Mouse (Mus musculus) urinary bladder, postnatal 36 days (tissue): ENCODE measurements around the gene Sp2.

ENCODE experiments used
- DNase-seq, 2 experiments: peaks; one replicate each; pipeline ENCODE4 v3.0.0; 2022; ENCODE audit warnings: low spot score in 2 of 2, mixed read lengths in 1 of 2

Sp2 gene

GRCm38 (mm10) chr11:96970341-96970740 is 12.4 kb downstream of the Sp2 start:
- DNase-seq = no peak

GRCm38 (mm10) chr11:96969746-96970145 is 13.0 kb downstream of the Sp2 start:
- DNase-seq = peak in 1 of 2 experiments; percentile 72

DNA sequence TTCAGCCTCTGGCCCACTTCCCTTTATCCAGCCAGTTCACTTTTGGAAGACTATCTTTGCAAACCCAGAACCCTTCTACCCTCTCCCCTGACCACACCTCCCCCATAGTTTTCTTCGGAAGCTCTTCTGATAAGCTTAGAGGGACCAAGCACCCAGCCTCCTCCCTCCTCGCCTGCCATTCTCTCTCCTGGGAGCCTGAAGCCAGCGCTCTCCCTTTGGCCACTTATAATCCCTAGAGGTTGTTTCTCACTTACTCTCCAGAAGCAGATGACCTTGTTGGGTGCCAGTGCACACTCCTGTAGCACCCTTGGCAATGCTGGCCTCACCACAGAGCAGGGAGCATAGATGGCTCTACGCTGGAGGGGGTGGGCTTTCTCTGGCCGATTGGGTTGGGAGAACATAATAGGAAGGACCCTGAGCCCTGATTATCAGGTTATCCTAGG is 13.5 kb downstream of the Sp2 start:
- no peak for DNase-seq

DNA sequence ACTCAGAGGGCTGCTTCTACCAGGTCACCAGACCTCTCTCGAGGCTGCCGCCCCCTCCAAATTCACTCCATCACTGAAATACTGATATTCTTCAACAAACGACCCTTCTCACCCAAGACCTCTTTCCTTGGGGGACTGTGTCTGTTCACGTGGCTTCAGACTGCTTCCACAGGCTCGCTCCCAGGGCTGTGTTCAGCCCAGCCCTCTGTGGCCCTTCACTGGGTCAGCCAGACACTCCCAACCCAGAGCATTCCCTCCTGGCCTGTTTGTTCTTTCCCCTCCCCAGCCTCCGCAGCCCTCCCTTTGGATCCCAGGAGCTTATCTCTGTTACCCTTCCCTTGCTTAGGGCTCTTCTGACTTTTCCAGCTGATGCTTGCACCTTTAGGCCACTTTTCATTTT is 14.3 kb downstream of the Sp2 start:
- DNase-seq = peak in 1 of 2 experiments; percentile 43

GRCm38 (mm10) chr11:96967544-96968269 is 15.1 kb downstream of the Sp2 start:
- DNase-seq = no peak

DNA sequence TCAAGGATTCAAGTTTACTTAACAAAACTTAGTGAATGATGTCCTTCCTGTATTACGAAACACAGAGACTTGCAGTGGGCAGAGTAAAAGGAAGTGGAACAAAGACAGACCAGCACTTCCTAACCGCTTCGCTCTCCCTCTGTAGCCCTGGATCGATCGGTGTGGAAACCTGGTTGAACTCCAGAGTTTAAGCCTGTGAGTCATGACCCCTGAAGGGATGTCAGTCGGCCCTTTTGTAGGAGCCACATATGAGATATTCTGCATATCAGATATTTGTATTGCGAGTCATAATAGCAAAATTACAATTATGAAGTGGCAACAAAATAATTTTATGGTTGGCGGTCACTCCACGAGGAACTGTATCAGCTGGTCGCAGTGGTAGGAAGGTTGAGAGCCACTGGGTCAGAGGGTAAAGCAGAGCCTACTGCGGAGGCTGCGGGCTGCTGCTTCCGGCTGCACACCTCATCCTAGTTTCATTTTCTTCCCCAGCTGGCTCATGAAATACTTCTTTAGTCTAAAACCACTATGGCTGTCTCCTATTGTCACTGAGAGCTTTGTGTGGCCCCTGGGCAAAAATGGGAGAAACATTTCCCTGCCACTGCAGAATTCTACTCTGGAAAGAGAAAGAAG is 15.7 kb downstream of the Sp2 start:
- no peak for DNase-seq

DNA sequence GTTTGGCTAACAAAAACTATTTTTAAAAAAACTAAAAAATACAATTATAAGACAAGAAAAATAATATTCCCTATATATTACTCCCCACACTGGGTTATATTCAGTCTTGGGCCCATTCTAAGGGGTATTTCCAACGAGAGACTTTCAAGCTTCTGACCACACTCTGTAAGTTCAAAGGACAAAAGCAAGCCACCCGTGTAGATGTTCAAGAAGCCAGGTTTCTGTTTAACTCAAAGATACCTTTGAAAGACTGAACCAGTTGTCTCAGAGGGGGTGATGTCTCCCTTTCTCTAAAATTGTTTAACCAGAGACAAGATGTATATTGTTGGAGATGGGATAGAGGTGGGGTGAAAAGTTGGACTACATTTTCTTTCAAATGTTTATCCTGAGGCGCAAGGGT is 16.6 kb downstream of the Sp2 start:
- no peak for DNase-seq

GRCm38 (mm10) chr11:96963580-96963979 is 19.2 kb downstream of the Sp2 start:
- peak; percentile 81 to 89 for DNase-seq

DNA sequence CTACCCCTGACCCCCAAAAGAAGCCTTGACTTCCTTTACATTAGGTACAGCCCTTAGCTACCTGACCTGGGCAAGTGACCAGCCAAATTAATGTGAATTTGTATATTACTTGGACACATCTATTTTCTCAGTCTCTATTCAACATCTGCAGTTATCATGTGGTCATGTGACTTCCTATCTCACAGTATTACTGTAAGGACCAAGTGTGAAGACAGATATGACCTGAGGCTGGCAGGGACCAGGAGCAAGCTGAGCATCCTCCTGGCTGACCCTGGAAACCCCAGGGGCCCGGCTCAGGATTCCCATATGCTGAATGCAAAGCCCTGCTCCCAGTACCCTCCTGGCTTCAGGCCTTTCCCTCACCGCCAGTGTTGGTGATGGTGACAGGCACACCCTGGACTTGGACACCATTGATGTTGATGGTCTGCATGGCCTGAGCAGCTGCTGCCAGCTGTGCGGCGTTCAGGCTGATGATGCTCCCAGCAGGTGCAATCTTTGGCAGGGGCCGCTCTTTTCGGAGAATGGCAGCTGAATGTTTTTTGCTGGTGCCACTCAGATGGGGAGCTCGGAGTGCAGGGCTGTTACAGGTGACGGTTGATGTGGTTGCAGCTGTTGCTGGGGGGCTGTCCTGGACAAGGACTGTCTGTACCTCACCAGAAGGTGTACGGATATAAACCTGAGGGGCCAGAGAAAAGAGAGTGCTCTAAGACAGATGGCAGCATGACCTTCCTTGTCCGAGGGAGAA is 25.5 kb downstream of the Sp2 start:
- no peak for DNase-seq

DNA sequence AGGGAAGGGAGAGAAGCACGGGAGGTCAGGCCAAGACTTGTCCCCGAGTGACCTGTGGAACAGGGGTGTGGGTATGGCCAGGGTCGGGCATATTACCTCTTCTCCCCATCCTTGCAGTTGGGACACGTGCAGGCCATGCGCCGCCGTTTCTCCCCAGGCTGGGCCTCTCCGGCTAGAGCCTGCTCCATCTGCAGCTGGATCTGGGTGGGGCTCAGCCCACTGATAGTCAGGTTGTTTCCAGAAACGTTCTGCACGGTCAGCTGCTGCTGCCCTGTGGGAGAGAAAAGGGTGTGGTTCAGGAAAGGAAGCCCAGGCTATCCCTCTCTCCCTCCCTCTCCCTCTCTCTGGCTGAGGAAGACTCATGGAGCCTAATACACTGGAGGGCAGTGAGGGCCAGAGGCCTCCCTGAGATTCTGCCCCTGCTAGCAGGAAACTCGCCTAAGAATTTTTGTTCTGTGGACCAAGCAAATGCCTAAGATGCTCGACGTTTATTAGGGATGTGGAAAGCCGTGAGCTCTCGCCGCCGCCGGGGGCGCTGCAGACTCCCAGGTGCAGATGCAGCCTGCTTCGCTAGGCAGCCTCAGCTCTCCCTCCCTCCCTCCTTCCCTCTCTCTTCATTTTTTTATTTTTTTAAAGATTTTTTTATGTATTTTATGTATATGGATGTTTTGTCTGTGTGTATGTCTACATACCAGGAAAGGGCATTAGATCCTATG is 26.6 kb downstream of the Sp2 start:
- DNase-seq = no peak

DNA sequence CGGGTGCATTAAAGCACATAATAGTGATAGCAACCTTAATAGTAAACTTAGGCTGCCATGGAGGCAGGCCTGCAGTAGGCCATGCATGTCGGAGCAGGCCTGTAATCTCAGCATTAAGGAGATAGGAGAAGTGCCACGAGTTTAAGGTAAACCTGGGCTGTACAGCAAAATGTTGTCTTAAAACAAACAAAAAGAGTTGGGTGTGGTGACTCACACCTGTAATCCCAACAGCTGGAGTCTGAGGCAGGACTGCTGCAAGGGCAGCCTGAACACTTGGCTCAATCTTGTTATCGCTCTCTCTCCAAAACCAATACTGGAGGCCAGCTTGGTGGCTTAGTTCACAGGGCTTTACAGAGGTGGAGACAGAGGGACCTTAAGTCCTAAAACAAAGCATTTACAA is 27.7 kb downstream of the Sp2 start:
- DNase-seq = no peak

DNA sequence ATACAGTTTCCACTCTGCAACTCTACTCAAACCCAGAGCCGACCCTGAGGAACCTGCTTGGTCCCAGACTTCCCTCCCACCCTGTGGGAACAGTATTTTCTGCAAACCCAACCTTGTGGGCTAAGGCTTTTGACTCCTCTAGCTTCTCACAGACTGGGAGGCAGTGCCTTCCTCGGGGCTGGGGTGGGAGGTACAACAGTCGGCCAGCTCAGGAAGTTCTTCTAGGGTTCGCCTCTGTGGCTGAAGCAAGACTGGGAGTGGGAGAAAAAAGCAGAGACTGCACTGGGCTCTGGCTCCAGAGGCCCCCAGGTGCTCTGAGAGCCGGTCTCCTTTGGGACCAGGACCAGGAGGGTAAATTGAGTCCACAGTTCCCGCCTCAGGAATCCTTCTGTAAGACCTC is 29.9 kb downstream of the Sp2 start:
- DNase-seq = no peak

DNA sequence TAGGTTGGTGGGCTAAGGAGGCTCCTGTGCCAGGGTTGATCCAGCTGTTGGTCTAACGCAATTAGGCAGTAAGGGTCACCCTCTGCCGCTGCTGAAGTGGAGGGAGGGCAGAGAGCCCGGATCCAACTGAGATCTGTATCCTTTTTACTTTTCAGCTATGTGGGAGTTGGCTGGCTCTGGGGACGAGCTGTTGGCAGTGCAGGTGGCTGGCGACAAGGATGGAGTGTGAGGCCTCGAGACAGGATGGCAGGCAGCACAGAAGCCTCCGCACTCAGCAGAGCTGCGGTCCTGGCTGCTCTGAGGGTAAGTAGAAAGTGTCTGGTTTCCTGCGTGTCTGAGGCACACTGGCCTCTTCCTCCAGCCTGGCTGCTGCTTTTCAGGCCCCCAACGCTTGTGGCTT is 30.3 kb downstream of the Sp2 start:
- no peak for DNase-seq

DNA sequence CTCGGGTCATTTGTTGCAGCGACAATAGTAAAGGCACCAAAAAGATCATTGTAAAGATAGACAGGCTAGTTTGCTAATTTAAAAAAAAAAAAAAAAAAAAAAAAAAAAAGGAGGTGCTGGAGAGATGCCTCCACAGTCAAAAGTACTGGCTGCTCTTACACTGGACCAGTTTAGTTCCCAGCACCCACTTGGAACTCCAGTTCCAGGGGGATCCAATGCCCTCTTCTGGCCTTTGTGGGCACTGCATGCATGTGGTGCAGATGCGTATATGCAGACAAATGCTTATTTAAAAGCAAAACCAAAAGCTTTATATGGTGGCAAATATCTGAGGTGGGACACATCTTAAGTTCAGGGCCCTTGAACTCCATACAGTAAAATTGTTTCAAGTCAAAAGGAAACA is 32.0 kb downstream of the Sp2 start:
- DNase-seq = no peak

GRCm38 (mm10) chr11:96947849-96948248 is 34.9 kb downstream of the Sp2 start:
- DNase-seq = no peak

DNA sequence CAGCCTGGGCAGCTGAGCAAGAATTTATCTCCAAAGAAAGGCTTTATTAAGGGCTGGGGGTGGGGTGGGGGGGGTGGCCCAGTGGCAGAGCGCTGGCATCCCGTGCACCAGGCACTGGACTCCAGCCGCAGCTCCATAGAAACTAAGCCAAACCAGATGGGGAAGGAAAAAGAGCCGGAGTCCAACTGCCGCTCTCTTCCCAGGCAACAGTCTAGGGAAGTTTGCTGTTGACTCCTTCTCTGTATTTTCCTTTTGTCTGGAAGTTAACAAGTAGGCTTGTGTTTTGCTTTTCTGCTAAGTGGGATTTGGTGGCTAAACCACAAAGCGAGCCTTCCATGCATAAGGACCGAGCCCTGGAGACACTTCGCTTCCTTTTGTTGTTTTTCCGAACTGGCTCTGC is 36.3 kb downstream of the Sp2 start:
- DNase-seq = no peak

DNA sequence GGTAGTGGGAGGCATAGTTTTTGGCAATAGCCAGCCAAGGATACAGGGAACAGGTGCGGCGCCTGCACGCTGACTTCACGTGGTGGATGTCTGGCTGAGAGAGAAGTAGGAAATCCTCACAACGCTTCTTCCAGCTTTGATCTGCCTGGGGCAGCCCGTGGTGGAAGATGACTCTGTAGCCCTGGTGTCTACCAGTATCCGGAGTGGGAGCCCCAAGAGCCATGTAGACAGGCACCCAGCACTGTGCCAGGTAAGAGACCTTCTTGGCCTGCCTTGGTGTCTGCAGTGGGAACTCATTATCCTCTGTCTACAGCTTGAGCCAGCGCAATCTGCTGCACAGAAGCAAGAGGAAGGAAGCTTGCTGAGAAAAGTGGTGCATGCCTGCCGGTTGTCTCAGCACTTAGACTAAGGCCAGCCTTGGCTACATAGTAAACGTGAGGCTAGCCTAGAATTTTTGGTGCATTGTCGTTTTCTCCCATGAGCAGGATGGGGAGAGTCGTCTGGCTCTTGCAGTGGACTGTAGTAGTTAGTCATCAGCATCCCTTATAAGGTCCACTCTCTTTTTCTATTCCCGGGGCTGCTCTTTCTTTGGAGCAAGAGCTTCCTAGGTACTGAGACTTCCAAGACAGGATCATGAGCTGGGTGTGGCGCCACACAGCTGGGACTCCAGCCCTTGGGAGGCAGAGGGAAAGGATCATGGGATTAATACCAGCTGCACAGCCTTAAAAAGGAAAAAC is 37.7 kb downstream of the Sp2 start:
- DNase-seq = no peak

DNA sequence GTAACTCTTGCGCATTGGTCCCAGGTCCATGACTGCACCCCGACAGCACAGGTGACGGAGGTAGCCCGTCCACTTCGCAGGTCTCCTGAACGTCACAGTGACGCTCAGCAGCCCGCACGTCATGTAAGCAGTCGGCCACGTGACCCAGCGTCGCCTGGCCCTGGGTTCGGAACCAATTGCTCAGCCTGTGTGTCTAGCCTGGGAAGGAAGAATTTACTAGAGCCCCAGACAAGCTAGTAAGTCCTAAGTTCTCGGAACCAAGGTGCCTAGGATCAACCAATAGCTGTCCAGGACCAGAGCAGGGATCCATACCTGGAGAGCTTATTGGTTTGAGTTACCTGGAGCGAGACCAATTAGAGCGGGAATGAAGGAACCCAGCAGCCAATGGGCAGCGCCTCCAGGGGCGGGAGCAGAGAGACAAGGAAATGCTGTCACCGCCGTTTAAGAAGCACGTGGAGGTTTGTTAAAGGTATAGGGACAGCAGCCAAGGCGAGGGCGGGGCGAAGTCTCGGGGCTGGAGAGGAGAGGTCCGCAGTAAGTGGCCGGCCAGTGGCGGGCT is 38.9 kb downstream of the Sp2 start, which contains the start of gene Pnpo:
TSS of gene Pnpo (minus strand) at position 241 of the 559 bp plus-strand sequence.
- DNase-seq = peak; percentile 82 to 92

DNA sequence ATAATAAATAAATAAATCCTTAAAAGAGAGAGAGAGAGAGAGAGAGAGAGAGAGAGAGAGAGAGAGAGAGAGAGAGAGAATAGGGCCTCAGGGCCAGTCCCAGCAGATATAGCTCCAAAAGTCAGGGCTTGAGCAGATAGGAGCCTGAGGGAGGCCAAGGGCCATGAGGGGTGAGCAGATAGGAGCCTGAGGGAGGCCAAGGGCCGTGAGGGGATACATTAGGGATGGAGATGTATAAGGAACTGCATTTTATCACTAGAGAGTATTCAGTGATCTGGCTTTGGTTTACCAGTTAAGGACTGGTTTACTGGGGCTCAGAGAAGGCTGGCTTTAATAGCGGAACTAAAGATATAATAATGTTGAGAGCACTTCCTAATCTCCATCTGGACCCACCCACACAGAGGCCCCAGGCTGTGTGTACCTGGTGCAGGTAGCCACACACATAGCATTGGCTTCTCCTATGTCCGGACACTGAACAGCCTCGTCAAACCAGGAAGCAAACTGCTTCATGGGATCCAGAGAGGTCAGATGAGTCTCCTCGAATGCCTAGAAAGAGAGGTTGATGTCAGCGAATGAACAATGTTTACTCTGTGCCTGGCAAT is 40.7 kb downstream of the Sp2 start:
- DNase-seq = no peak

- DNase-seq = no peak
Observed at GRCm38 (mm10) chr11:96940578-96941465, 41.9 kb downstream of the Sp2 start.
